Mouse (Mus musculus) embryonic facial prominence, embryonic 15.5 days (tissue): ENCODE measurements around the gene Pelp1. TPM values are rescaled to one million over a fixed set of nuclear protein-coding genes. Genes with fewer than 3 reads are reported as not detected.
A peak's percentile ranks its signal among the peaks of the same experiment; 100 is the strongest.
"Not testable (repeated sequence)": the region's sequence is repeated elsewhere in the genome, so short reads cannot be mapped to it uniquely, and the experiment has no call there.

Experiments
- ATAC-seq: fragments of 200-750 bp; cut with Nextera tagmentation; 2 replicates; pipeline ENCODE4 v1.8.0; 2017; ENCODE audit warnings: low read depth, moderate TSS enrichment; ENCODE audit not compliant: insufficient number of reproducible peaks, low FRiP score, low TSS enrichment
- H3K27ac ChIP-seq: fragments of 300-500 bp; sonication (generic); replicated peaks from 2 replicates; pipeline ENCODE4 v1.5.1; 2015; ENCODE audit warnings: mild to moderate bottlenecking, inconsistent platforms
- H3K27me3 ChIP-seq: fragments of 300-500 bp; sonication (generic); 2 replicates; pipeline ENCODE4 v1.6.1; 2015; ENCODE audit warnings: inconsistent platforms
- H3K36me3 ChIP-seq: fragments of 300-500 bp; sonication (generic); 2 replicates; pipeline ENCODE4 v1.6.1; 2015; ENCODE audit warnings: mild to moderate bottlenecking, inconsistent platforms
- H3K4me1 ChIP-seq: fragments of 300-500 bp; sonication (generic); 2 replicates; pipeline ENCODE4 v1.6.1; 2015; ENCODE audit warnings: inconsistent platforms
- H3K4me2 ChIP-seq: fragments of 300-500 bp; sonication (generic); replicated peaks from 2 replicates; pipeline ENCODE4 v1.6.1; 2015; ENCODE audit warnings: mild to moderate bottlenecking, inconsistent platforms
- H3K4me3 ChIP-seq: fragments of 300-500 bp; sonication (generic); replicated peaks from 2 replicates; pipeline ENCODE4 v1.5.1; 2015; ENCODE audit warnings: mild to moderate bottlenecking, inconsistent platforms
- H3K9ac ChIP-seq: fragments of 300-500 bp; sonication (generic); 2 replicates; pipeline ENCODE4 v1.6.1; 2015; ENCODE audit warnings: inconsistent platforms
- H3K9me3 ChIP-seq: fragments of 300-500 bp; sonication (generic); replicated peaks from 2 replicates; pipeline ENCODE4 v1.6.1; 2016; ENCODE audit warnings: inconsistent platforms
- WGBS: fragments of 180-500 bp; shearing (Covaris S2); methylation state at CpG from one replicate; pipeline ENCODE4 v1.1.7; 2015; 5-methylcytosine and 5-hydroxymethylcytosine counted together
- microRNA-seq: library from miRNA; unstranded; fragments of <30 nt; microRNA quantifications from one replicate; pipeline ENCODE4, GENCODE M21; 2016; ENCODE audit warnings: borderline number of aligned reads
- polyA plus RNA-seq: library from polyadenylated mRNA; unstranded; fragments of >200 nt; fragmentation: Nextera tagmentation; extraction: Ambion mirVana; gene quantifications from 2 replicates; pipeline ENCODE4 v1.2.1, GENCODE M21; 2015

Pelp1 gene
- polyA plus RNA-seq, 1 experiment from 2014 or later: 35.0 TPM

GRCm38 (mm10) chr11:70372849-70373557, 36.8 kb downstream of the Pelp1 start:
- Histone ChIP-seq H3K27ac (no peak overlapping the region), H3K4me1 (no peaks in the 10 kb centered on the region), H3K27me3 (no peaks in the 10 kb centered on the region), H3K9me3 (no peaks in the 10 kb centered on the region), H3K4me3 (no peak overlapping the region), H3K4me2 (no peak overlapping the region), H3K36me3 (no peaks in the 10 kb centered on the region), H3K9ac (no peak overlapping the region)
- no peak for ATAC-seq
- WGBS: 77% methylated on average over 7 of the region's 7 CpGs

DNA sequence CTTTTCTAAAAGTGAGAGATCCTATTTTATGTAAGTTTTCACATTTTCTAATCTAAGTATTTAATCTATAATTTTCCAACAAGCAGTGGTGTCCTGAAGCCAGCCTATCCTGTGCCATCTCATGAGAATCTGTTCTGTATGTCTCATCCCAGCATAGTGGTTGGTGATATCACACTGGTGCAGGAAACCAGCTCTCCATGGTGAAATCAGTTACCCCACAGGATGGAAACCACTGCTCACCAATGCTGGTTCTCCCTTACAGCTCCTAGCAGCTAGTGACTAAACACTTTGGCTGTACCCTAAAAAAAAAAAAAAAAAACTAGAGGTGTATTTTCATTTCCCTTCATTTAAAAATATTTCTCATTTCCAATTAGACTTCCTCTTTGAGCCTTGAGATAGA, 37.4 kb downstream of the Pelp1 start:
- no peak for ATAC-seq

GRCm38 (mm10) chr11:70368626-70369025, 41.2 kb downstream of the Pelp1 start:
- H3K4me1 ChIP-seq, H3K4me3 ChIP-seq, ATAC-seq, H3K27me3 ChIP-seq, H3K9ac ChIP-seq, H3K36me3 ChIP-seq, H3K27ac ChIP-seq, H3K9me3 ChIP-seq, H3K4me2 ChIP-seq: not testable (repeated sequence)
- 69% methylated on average over 2 of the region's 2 CpGs for WGBS

More for the DNA sequence above, 37.4 kb downstream of the Pelp1 start:
- Histone ChIP-seq H3K4me1 (no peaks in the 10 kb centered on the region), H3K4me2 (no peak overlapping the region), H3K27me3 (no peaks in the 10 kb centered on the region), H3K9me3 (no peaks in the 10 kb centered on the region), H3K9ac (no peak overlapping the region), H3K4me3 (no peak overlapping the region), H3K36me3 (no peaks in the 10 kb centered on the region), H3K27ac (no peak overlapping the region)

- H3K36me3 ChIP-seq, H3K9ac ChIP-seq, H3K27ac ChIP-seq, H3K4me3 ChIP-seq, ATAC-seq, H3K4me1 ChIP-seq, H3K4me2 ChIP-seq, H3K9me3 ChIP-seq, H3K27me3 ChIP-seq: not testable (repeated sequence)
- WGBS: 79% methylated on average over 6 of the region's 6 CpGs
Observed at GRCm38 (mm10) chr11:70367701-70368100, 42.1 kb downstream of the Pelp1 start.

GRCm38 (mm10) chr11:70351868-70352267, 58.0 kb downstream of the Pelp1 start, which contains the start of gene Alox15:
Gene Alox15, minus strand, starts transcription at chr11:70352031.
- H3K9ac ChIP-seq: no peak within 1 kb of the TSS
- peaks cover 9% of the 10 kb centered on the region; the same call in 1 of the 2 replicates for H3K4me1 ChIP-seq
- peak within 1 kb of the TSS; percentile 47 for H3K4me2 ChIP-seq
- no peak within 1 kb of the TSS for H3K27ac ChIP-seq
- H3K9me3 ChIP-seq: no peaks in the 10 kb centered on the region
- no peaks in the 10 kb centered on the region for H3K36me3 ChIP-seq
- WGBS: under 1% methylated on average over 19 of the region's 19 CpGs
- H3K27me3 ChIP-seq: peaks cover 55% of the 10 kb centered on the region
- no peak for ATAC-seq
- peak within 1 kb of the TSS; percentile 31 for H3K4me3 ChIP-seq

GRCm38 (mm10) chr11:70348630-70349029, 61.2 kb downstream of the Pelp1 start:
- Histone ChIP-seq H3K9ac (no peak overlapping the region), H3K4me2 (no peak overlapping the region), H3K27me3 (peaks cover 59% of the 10 kb centered on the region), H3K4me1 (peaks cover 9% of the 10 kb centered on the region; the same call in 1 of the 2 replicates), H3K9me3 (no peaks in the 10 kb centered on the region), H3K36me3 (no peaks in the 10 kb centered on the region), H3K4me3 (no peak overlapping the region), H3K27ac (no peak overlapping the region)
- WGBS: 85% methylated on average over 9 of the region's 9 CpGs
- no peak for ATAC-seq

DNA sequence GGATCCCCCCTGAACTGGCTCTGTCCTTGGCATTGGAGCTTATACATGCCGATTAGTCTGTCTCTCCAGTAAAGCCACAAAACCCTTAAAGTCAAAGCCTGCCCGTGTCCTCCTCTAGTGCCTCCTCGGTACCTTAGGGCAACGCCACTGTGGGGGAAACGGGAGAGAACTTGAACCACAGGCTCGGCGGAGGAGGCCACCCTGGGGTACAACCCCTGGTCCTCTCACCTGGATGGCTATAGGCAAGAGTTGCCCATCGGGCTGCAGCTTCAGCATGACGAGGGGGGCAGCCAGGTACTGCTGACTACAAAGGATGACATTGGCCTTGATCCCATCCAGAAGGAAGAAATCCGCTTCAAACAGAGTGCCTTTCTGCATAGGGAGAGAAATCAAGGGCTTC, 62.0 kb downstream of the Pelp1 start:
- H3K27me3 ChIP-seq: peaks cover 52% of the 10 kb centered on the region
- ATAC-seq: no peak
- 83% methylated on average over 10 of the region's 10 CpGs for WGBS

GRCm38 (mm10) chr11:70345546-70345945, 64.3 kb downstream of the Pelp1 start:
- Histone ChIP-seq H3K27ac (no peak overlapping the region), H3K9me3 (no peaks in the 10 kb centered on the region), H3K27me3 (peaks cover 31% of the 10 kb centered on the region), H3K36me3 (no peaks in the 10 kb centered on the region), H3K9ac (no peak overlapping the region), H3K4me1 (no peaks in the 10 kb centered on the region), H3K4me3 (no peak overlapping the region), H3K4me2 (no peak overlapping the region)
- no peak for ATAC-seq
- WGBS: 85% methylated on average over 8 of the region's 8 CpGs

More for the DNA sequence above, 62.0 kb downstream of the Pelp1 start:
- H3K4me1 ChIP-seq: peaks cover 9% of the 10 kb centered on the region; the same call in 1 of the 2 replicates
- no peaks in the 10 kb centered on the region for H3K9me3 ChIP-seq
- H3K9ac ChIP-seq: no peak overlapping the region
- no peak overlapping the region for H3K27ac ChIP-seq
- no peak overlapping the region for H3K4me2 ChIP-seq
- no peak overlapping the region for H3K4me3 ChIP-seq
- no peaks in the 10 kb centered on the region for H3K36me3 ChIP-seq

GRCm38 (mm10) chr11:70345061-70345460, 64.8 kb downstream of the Pelp1 start:
- ATAC-seq: no peak
- whole genome bisulfite sequencing: 86% methylated on average over 10 of the region's 10 CpGs
- H3K36me3 ChIP-seq: no peaks in the 10 kb centered on the region
- H3K27ac ChIP-seq: no peak overlapping the region
- peaks cover 26% of the 10 kb centered on the region for H3K27me3 ChIP-seq
- no peaks in the 10 kb centered on the region for H3K9me3 ChIP-seq
- H3K4me2 ChIP-seq: no peak overlapping the region
- H3K4me3 ChIP-seq: no peak overlapping the region
- no peak overlapping the region for H3K9ac ChIP-seq
- H3K4me1 ChIP-seq: no peaks in the 10 kb centered on the region

Small RNA genes within 50 kb of the gene (microRNA-seq; reads per million reads assigned to microRNA genes)
- not detected for gene Mir7115

Other genes starting within 250 kb of the Pelp1 start
- 6.9 and 11.2 TPM in 2 replicates for gene Slc16a11, start 197.3 kb downstream of the Pelp1 start, polyA plus RNA-seq
- 10.3 and 13.2 TPM in 2 replicates for gene Slc16a13, start 189.0 kb downstream of the Pelp1 start, polyA plus RNA-seq
- gene Bcl6b, start 180.2 kb downstream of the Pelp1 start, polyA plus RNA-seq: 11.9 and 12.4 TPM in 2 replicates
- gene 0610010K14Rik, start 172.1 kb downstream of the Pelp1 start, polyA plus RNA-seq: 157 and 177 TPM in 2 replicates
- 9.5 and 12.0 TPM in 2 replicates for gene Gm21988, start 170.2 kb downstream of the Pelp1 start, polyA plus RNA-seq
- 231 and 240 TPM in 2 replicates for gene Rnasek, start 170.2 kb downstream of the Pelp1 start, polyA plus RNA-seq
- 15.4 and 17.6 TPM in 2 replicates for gene Alox12, start 154.7 kb downstream of the Pelp1 start, polyA plus RNA-seq
- 5.9 and 6.9 TPM in 2 replicates for gene Alox12e, start 87.4 kb downstream of the Pelp1 start, polyA plus RNA-seq
- gene Alox15, start 58.0 kb downstream of the Pelp1 start, polyA plus RNA-seq: 1.3 and 2.6 TPM in 2 replicates
- 26.1 and 28.8 TPM in 2 replicates for gene Arrb2, start 22.6 kb upstream of the Pelp1 start, polyA plus RNA-seq
- 37.0 and 42.9 TPM in 2 replicates for gene Med11, start 41.9 kb upstream of the Pelp1 start, polyA plus RNA-seq
- gene Zmynd15, start 49.4 kb upstream of the Pelp1 start, polyA plus RNA-seq: 0.63 and 0.71 TPM in 2 replicates
- 4.1 and 4.5 TPM in 2 replicates for gene Cxcl16, start 50.0 kb upstream of the Pelp1 start, polyA plus RNA-seq
- 1.1 TPM in 1 of 2 replicates, not detected in the other for gene Tm4sf5, start 95.2 kb upstream of the Pelp1 start, polyA plus RNA-seq
- 0.35 and 0.60 TPM in 2 replicates for gene Vmo1, start 104.6 kb upstream of the Pelp1 start, polyA plus RNA-seq
- 0.44 and 0.59 TPM in 2 replicates for gene Gltpd2, start 109.2 kb upstream of the Pelp1 start, polyA plus RNA-seq
- 727 and 733 TPM in 2 replicates for gene Psmb6, start 115.3 kb upstream of the Pelp1 start, polyA plus RNA-seq
- gene Gm40193, start 122.9 kb upstream of the Pelp1 start, polyA plus RNA-seq: 1.1 and 3.3 TPM in 2 replicates
- gene Pld2, start 130.0 kb upstream of the Pelp1 start, polyA plus RNA-seq: 10.3 and 13.2 TPM in 2 replicates
- gene Mink1, start 152.8 kb upstream of the Pelp1 start, polyA plus RNA-seq: 16.7 and 20.3 TPM in 2 replicates
- gene 4930544D05Rik, start 205.8 kb upstream of the Pelp1 start, polyA plus RNA-seq: not detected in 2 replicates
- gene Chrne, start 209.2 kb upstream of the Pelp1 start, polyA plus RNA-seq: 0.49 and 0.65 TPM in 2 replicates
- gene Gp1ba, start 229.1 kb upstream of the Pelp1 start, polyA plus RNA-seq: 0.23 and 0.32 TPM in 2 replicates
- gene Rnf167, start 237.2 kb upstream of the Pelp1 start, polyA plus RNA-seq: 129 and 147 TPM in 2 replicates
- 171 and 176 TPM in 2 replicates for gene Slc25a11, start 237.4 kb upstream of the Pelp1 start, polyA plus RNA-seq
- 1,669 and 1,769 TPM in 2 replicates for gene Pfn1, start 244.6 kb upstream of the Pelp1 start, polyA plus RNA-seq
- 81.9 and 112 TPM in 2 replicates for gene Eno3, start 247.2 kb upstream of the Pelp1 start, polyA plus RNA-seq